Mouse (Mus musculus): ENCODE results near the gene Nufip1. TPM values are rescaled to one million over a fixed set of nuclear protein-coding genes. Genes with fewer than 3 reads are reported as not detected.

Nufip1 gene
- polyA plus RNA-seq (2012; rRNA removed; ENCODE audit: low replicate concordance): 2.9 and 3.4 TPM in 2 replicates

GRCm38 (mm10) chr14:76110396-76111221 is at the start of gene Nufip1, which contains the start of gene Gpalpp1:
Gene Nufip1 (plus strand): TSS chr14:76110891.
Gene Gpalpp1 (minus strand): TSS chr14:76110760.

Other genes with a start within 250 kb of the Nufip1 start
- gene Kctd4, start 155.9 kb upstream of the Nufip1 start, polyA plus RNA-seq (2012; rRNA removed; ENCODE audit: low replicate concordance): not detected in 2 replicates
- 0.94 and 2.2 TPM in 2 replicates for gene Gtf2f2, start 100.0 kb upstream of the Nufip1 start, polyA plus RNA-seq (2012; rRNA removed; ENCODE audit: low replicate concordance)
- gene Gpalpp1, start 131 bp upstream of the Nufip1 start, polyA plus RNA-seq (2012; rRNA removed; ENCODE audit: low replicate concordance): 0.45 and 0.71 TPM in 2 replicates